Mouse (Mus musculus): ENCODE data around the gene Sugp2. TPM values are rescaled to one million over a fixed set of nuclear protein-coding genes. Genes with fewer than 3 reads are reported as not detected.
A peak's percentile ranks its signal among the peaks of the same experiment; 100 is the strongest.

Gene Sugp2
- polyA plus RNA-seq, 1 experiment from 2014 or later = 4.7 TPM

GRCm38 (mm10) chr8:70281001-70281400 lies 47.0 kb downstream of the Sugp2 start:
- 100% methylated on average over 3 of the region's 3 CpGs for WGBS (ENCODE audit: missing documents)
- Histone ChIP-seq H3K27ac (no peak overlapping the region), H3K4me3 (ENCODE audit: inconsistent target) (no peak overlapping the region), H3K79me2 (ENCODE audit: inconsistent target) (peaks cover 21% of the 10 kb centered on the region), H3K36me3 (ENCODE audit: inconsistent target) (peaks cover 12% of the 10 kb centered on the region)

DNA sequence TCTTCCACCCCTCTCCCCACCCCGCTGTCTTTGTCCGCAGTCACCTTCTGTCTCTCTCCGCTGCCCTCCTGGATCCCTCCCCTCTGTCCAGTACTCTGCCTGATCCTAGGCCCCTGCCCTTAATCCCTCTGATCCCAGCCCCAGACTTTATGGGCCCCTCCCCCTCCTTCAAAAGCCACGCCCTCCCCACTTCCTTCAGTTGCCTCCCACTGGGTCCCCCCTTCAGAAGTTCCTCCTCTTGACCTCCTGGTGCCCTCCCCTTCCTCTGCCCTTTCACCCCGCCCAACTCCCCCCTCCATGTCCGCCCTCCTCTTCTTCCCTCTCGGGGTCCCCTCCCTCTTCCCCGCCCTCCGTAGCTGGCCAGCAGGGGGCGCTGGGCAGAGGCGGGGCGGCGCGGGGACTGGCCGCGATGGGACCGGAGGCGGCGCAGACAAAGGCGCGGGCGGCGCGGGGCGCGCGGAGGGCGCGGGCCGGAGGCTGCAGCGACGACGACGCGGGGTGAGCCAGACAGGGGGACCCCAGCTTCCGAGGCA lies 48.6 kb downstream of the Sugp2 start, which contains the start of gene Homer3:
Homer3 (plus strand) TSS at position 225 of the 533 bp plus-strand sequence.
- H3K27ac ChIP-seq = peak within 1 kb of the TSS; percentile 47
- peak within 1 kb of the TSS; percentile 89 for H3K4me3 ChIP-seq (ENCODE audit: inconsistent target)
- WGBS (ENCODE audit: missing documents) = 2% methylated on average over 12 of the region's 36 CpGs
- H3K36me3 ChIP-seq (ENCODE audit: inconsistent target) = peaks cover 28% of the 10 kb centered on the region
- peaks cover 21% of the 10 kb centered on the region for H3K79me2 ChIP-seq (ENCODE audit: inconsistent target)

DNA sequence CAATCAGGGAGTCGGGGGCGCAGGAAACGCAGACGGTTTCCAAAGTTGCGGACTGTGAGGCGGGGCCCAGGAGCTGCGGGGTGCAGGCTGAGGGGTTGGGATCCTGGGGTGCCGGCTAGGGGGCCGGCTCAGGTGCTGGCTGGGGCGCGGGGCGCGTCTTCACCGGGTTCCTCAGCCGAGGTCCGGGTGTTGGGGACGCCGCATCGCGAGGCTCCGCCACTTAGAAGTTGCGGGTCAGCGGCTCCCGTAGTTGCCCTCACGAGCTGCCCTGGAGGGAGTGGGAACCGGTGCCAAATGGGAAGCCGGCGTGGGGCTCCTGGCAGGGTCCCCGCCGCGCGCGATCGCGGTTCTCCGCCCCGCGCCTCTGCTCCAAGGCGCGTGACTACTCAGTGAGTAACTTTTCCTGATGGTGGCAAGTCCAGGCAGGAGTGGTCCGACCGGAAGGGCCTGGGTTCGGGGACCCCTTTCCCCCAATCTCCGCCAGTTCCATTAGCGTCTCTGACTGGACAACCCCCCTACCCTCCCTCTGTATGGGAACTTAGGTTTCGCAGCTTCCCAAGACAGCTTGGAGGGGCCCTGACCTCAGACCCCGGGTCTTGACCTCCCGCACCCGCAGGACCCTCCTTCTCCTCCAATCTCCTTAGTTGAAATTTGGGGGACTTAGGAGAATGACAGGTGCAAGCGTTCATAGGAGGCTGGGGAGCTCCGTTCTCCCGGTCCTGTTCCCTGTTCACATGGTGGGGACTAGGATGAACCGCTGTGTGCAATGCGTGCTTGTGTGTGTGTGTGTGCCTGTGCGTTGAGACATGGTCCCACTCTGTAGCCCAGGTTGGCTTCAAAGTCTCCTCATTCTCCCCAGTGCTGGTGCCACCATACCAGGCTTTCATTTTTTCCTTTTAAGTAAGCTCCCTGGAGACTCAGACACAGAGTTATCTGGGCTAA lies 49.4 kb downstream of the Sugp2 start:
- Histone ChIP-seq H3K4me3 (ENCODE audit: inconsistent target) (peak overlapping the region; percentile 89), H3K27ac (peak overlapping the region; percentile 47), H3K79me2 (ENCODE audit: inconsistent target) (peaks cover 21% of the 10 kb centered on the region), H3K36me3 (ENCODE audit: inconsistent target) (peaks cover 30% of the 10 kb centered on the region)
- under 1% methylated on average over 55 of the region's 55 CpGs for WGBS (ENCODE audit: missing documents)

- Histone ChIP-seq H3K4me3 (ENCODE audit: inconsistent target) (no peak overlapping the region), H3K27ac (no peak overlapping the region), H3K79me2 (ENCODE audit: inconsistent target) (peaks cover 21% of the 10 kb centered on the region), H3K36me3 (ENCODE audit: inconsistent target) (peaks cover 35% of the 10 kb centered on the region)
- 87% methylated on average over 5 of the region's 5 CpGs for WGBS (ENCODE audit: missing documents)
Observed at GRCm38 (mm10) chr8:70284421-70284820, 50.4 kb downstream of the Sugp2 start.

GRCm38 (mm10) chr8:70285304-70285703 lies 51.3 kb downstream of the Sugp2 start:
- 98% methylated on average over 13 of the region's 15 CpGs for WGBS (ENCODE audit: missing documents)
- peaks cover 44% of the 10 kb centered on the region for H3K36me3 ChIP-seq (ENCODE audit: inconsistent target)
- no peak overlapping the region for H3K27ac ChIP-seq
- H3K4me3 ChIP-seq (ENCODE audit: inconsistent target) = no peak overlapping the region
- H3K79me2 ChIP-seq (ENCODE audit: inconsistent target) = peaks cover 21% of the 10 kb centered on the region

DNA sequence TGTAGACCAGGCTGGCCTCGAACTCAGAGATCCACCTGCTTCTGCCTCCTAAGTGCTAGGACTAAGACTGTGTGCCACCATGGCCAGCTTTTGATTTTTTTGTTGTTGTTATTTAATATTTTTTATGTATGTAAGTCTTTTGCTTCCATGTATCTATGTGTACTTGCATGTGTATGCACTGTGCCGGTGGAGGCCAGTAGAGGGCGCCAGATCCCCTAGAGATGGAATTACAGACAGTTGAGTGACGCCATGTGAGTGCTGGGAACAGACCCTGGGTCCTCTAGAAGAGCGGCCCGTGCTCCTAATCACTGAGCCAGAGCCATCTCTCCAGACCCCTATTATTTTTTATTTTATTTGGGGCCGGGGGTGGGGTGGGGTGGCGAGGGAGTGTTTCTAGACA lies 52.7 kb downstream of the Sugp2 start:
- H3K79me2 ChIP-seq (ENCODE audit: inconsistent target) = peaks cover 21% of the 10 kb centered on the region
- WGBS (ENCODE audit: missing documents) = 91% methylated on average over 8 of the region's 8 CpGs
- no peak overlapping the region for H3K4me3 ChIP-seq (ENCODE audit: inconsistent target)
- peaks cover 58% of the 10 kb centered on the region for H3K36me3 ChIP-seq (ENCODE audit: inconsistent target)
- no peak overlapping the region for H3K27ac ChIP-seq

DNA sequence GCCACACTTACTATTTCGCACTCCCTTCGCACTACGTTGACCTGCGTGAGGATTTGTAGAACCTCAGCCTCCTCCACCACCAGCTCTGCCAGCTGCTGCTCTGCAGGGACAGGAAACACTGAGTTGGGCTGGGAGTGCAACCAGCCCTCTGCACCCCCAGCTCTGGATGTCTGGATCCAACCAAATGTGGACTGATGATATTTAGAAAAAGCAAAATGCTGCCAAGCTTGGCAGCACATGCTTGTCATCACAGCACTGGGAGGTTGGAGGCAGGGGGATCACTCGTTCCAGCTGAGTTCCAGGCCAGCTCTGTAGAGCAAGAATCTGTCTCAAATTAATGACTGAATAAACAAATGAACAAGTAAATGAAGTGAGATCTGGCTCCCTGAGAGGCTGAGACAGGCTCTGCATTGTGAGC lies 60.0 kb downstream of the Sugp2 start:
- 92% methylated on average over 5 of the region's 5 CpGs for WGBS (ENCODE audit: missing documents)
- peaks cover 81% of the 10 kb centered on the region for H3K36me3 ChIP-seq (ENCODE audit: inconsistent target)
- no peak overlapping the region for H3K27ac ChIP-seq
- H3K4me3 ChIP-seq (ENCODE audit: inconsistent target) = no peak overlapping the region
- H3K79me2 ChIP-seq (ENCODE audit: inconsistent target) = no peaks in the 10 kb centered on the region

DNA sequence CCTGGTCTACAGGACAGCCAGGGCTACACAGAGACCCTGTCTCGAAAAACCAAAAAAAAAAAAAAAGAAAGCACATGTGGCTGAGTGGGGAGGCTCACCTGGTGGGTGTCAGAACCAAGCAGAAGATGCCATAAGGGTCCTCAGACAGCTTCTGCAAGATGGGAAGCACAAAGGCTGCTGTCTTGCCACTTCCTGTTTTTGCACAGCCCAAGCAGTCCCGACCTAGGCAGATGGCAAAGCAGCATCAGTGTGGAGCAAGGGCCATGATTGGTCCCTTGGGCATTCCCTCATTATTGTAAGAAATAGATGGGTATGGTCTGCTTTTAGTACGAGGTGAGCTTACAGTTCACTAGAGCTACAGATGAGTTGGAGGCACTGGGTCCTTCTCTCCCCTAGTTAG lies 66.9 kb downstream of the Sugp2 start:
- Histone ChIP-seq H3K27ac (no peak overlapping the region), H3K36me3 (ENCODE audit: inconsistent target) (peaks cover 38% of the 10 kb centered on the region), H3K4me3 (ENCODE audit: inconsistent target) (no peak overlapping the region; the same call in 1 of the 2 replicates), H3K79me2 (ENCODE audit: inconsistent target) (peaks cover 61% of the 10 kb centered on the region)
- 49% methylated on average over 2 of the region's 3 CpGs for WGBS (ENCODE audit: missing documents)

- Histone ChIP-seq H3K27ac (peak within 1 kb of the TSS; percentile 72), H3K4me3 (ENCODE audit: inconsistent target) (peak within 1 kb of the TSS; percentile 99), H3K36me3 (ENCODE audit: inconsistent target) (peaks cover 37% of the 10 kb centered on the region; the same call in 1 of the 2 replicates), H3K79me2 (ENCODE audit: inconsistent target) (peaks cover 61% of the 10 kb centered on the region)
- under 1% methylated on average over 40 of the region's 40 CpGs for WGBS (ENCODE audit: missing documents)
Observed at GRCm38 (mm10) chr8:70302358-70302890, 68.4 kb downstream of the Sugp2 start, which contains the start of the genes Ddx49 and Cope. Gene Ddx49 (minus strand): TSS chr8:70302489. Gene Cope (plus strand): TSS chr8:70302518.

GRCm38 (mm10) chr8:70302901-70303300 lies 68.9 kb downstream of the Sugp2 start:
- H3K36me3 ChIP-seq (ENCODE audit: inconsistent target) = peaks cover 37% of the 10 kb centered on the region; the same call in 1 of the 2 replicates
- peak overlapping the region; percentile 99 for H3K4me3 ChIP-seq (ENCODE audit: inconsistent target)
- 2% methylated on average over 16 of the region's 16 CpGs for whole genome bisulfite sequencing (ENCODE audit: missing documents)
- H3K79me2 ChIP-seq (ENCODE audit: inconsistent target) = peaks cover 61% of the 10 kb centered on the region
- peak overlapping the region; percentile 72 for H3K27ac ChIP-seq

DNA sequence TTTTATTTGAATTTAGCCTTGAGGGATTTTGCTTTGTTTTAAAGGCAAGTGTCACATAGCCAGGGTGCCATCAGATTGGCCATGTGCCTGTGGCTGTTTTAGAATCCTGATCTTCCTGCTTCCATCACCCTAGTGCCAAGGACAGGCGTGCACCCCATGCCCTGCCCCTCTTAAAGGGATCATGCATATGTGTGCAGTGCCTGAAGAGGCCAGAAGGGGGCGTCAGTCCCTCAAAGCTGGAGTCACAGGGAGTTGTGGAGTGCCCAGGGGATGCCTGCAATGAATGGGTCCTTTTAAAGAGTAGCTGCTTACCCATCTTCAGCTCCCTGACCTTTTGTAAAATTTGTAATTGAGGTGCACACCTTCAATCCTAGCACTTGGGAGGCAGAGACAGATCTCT lies 75.3 kb downstream of the Sugp2 start:
- WGBS (ENCODE audit: missing documents) = 43% methylated on average over 2 of the region's 2 CpGs
- Histone ChIP-seq H3K79me2 (ENCODE audit: inconsistent target) (peaks cover 13% of the 10 kb centered on the region), H3K27ac (no peak overlapping the region), H3K4me3 (ENCODE audit: inconsistent target) (no peak overlapping the region), H3K36me3 (ENCODE audit: inconsistent target) (peaks cover 71% of the 10 kb centered on the region)

DNA sequence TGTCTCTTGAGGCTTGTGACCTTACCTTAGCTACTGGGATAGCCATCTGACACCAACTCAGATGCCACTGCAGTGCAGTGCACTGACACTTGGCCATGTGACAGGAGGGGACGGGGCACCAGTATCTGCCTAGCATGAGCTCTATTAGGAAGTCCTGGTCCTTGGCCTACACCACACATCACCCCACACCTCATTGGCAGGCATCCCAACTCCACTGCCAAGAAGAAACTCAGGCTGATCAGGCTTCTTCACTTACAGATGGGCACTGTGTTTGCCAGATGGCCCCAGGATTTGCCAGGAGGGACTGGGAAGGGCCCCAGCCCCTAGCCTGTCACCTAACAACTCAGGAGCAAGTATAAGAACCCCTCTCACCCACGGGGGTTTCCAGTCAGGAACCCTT lies 79.4 kb downstream of the Sugp2 start:
- no peaks in the 10 kb centered on the region for H3K79me2 ChIP-seq (ENCODE audit: inconsistent target)
- peaks cover 35% of the 10 kb centered on the region for H3K36me3 ChIP-seq (ENCODE audit: inconsistent target)
- 83% methylated on average over 2 of the region's 2 CpGs for WGBS (ENCODE audit: missing documents)
- H3K27ac ChIP-seq = no peak overlapping the region
- no peak overlapping the region for H3K4me3 ChIP-seq (ENCODE audit: inconsistent target)

- 7% methylated on average over 66 of the region's 66 CpGs for WGBS (ENCODE audit: missing documents)
- H3K27ac ChIP-seq = no peak within 1 kb of the TSS
- no peak within 1 kb of the TSS for H3K4me3 ChIP-seq (ENCODE audit: inconsistent target)
- H3K36me3 ChIP-seq (ENCODE audit: inconsistent target) = peaks cover 20% of the 10 kb centered on the region
- no peaks in the 10 kb centered on the region for H3K79me2 ChIP-seq (ENCODE audit: inconsistent target)
Observed at GRCm38 (mm10) chr8:70315624-70316510, 81.8 kb downstream of the Sugp2 start, which contains the start of gene Cers1. Gene Cers1 (plus strand): TSS chr8:70315775.
